Mouse (Mus musculus) megakaryocyte, embryonic 14.5 days (primary cell): Measurements from ENCODE around the gene Abhd18.
"Not testable (repeated sequence)": the region's sequence is repeated elsewhere in the genome, so short reads cannot be mapped to it uniquely, and the experiment has no call there.

Source experiments
- FLI1 ChIP-seq: IDR thresholded peaks from 2 replicates; pipeline ENCODE4 v1.6.1; 2012; ENCODE audit warnings: low read length, inconsistent platforms, mixed read lengths
- GATA1 ChIP-seq: IDR thresholded peaks from 3 replicates; pipeline ENCODE4 v1.6.1; 2012; ENCODE audit warnings: mixed read lengths, low read length, inconsistent platforms, borderline replicate concordance

DNA sequence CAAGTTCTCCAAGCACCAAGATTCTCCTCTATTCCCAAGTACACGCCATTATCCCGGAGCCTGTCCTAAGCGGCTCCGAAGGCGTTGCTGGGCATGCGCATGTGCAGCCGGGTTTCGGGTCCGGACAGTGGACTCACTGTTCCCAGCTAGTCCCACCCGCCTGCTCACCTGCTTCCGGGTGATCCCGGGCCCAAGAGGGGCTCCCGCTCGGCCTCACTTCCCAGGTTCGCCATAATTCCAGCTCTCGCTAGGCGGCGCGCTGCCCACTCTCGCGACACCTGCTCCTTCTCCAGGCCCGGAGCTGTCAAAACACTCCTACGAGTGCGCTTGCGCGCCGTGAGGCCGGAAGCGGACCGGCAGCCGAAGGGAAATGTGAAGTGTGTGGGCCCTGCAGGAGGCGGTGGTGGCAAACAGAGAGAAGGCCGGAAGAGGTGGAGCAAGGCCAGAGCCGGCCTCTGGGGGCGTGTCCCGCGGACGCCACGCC, 255 bp upstream of the Abhd18 start, which contains the start of gene Mfsd8:
- not testable (repeated sequence) for TF ChIP-seq FLI1, GATA1
